Mouse (Mus musculus) right cerebral cortex, postnatal 36 days (tissue): ENCODE measurements around the gene B3gnt3.
A peak's percentile ranks its signal among the peaks of the same experiment; 100 is the strongest.
"Not testable (repeated sequence)": the region's sequence is repeated elsewhere in the genome, so short reads cannot be mapped to it uniquely, and the experiment has no call there.

ENCODE experiments used
- DNase-seq, 2 experiments: peaks; one replicate each; pipeline ENCODE4 v3.0.0; 2022; ENCODE audit warnings: low spot score in 2 of 2, mixed read lengths in 1 of 2

Gene B3gnt3

GRCm38 (mm10) chr8:71711574-71711973 lies 10.0 kb upstream of the B3gnt3 start:
- no peak for DNase-seq

DNA sequence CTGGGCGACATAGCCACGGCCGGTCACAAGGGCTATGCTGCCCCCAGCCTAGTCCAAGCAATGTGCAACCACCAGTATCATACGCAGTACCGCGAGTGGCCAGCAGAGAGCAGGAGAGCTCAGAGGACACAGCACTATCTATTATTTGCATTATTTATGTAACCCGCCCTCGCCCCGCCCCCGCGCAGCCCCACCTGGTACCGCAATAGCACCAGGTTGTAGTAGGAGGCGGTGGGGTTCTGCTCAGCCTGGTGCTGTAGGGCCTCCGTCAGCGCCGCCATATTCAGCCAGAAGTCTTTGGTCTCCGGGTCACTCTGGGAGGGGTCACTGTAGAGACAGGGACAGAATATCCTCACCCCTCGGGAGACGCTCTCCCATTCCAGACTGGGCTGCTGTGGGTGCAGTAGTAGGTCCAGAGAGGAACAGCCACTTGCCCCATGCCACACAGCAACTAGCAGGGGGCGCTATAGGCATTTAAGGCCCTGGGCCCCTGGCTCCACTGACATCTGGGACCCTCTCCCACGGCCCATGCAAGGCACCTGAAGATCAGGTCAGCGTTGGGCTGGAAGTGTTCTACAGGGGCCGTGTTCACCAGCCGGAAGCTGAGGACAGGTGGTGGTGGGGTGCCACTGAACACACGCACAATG lies 8.3 kb upstream of the B3gnt3 start:
- DNase-seq: peak; percentile 81 to 87

DNA sequence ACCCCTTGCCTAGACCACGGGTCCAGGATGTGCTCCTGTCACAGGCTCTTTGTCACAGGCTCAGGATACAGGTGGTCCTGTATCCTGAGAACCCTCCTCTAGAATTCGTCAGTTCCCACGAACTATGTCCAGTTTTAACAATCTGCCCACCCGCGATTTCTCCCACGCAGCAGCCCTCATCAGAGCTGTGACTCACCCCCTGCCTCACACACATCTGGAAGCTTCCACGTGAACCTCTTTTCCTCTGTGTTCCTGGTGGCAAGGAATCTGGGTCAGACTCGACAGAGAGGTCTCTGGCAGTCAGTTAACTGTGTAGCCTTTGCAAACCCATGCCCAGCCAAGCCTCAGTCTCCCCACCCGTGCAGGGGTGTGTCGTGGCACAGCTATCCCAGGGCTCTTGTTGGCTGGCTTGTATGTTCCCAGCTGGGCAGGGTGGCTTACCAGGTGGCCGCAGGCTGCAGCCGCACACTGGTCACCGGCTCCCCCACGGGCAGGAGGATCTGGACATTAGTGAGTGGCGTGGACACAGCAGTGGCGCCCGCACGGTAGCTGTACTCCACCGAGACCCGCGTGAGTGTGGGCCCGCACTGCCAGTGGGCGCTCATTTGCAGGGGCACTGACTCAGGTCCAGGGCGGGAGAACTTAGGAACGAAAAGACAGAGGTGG lies 7.7 kb upstream of the B3gnt3 start:
- DNase-seq: peak in 1 of 2 experiments; percentile 41

DNA sequence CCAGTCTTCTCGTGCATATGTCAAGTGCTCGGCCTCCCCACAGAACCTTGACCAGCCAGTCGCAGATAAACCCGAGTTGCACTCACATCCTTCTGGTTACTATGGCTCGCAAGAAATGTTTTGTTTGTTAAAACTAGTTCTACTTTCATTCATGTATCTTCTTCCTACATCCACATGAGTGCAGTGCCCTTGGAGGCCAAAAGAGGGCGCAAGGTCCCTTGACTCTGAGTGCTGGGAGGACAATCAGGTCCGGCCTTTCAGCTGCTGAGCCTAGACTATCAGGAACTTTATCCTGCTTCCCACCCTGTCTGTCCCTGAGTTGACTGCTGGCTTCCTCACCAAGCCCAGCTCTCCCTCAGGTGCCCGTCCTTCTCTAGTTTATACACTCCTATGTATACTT lies 6.3 kb upstream of the B3gnt3 start:
- DNase-seq: no peak

- not testable (repeated sequence) for DNase-seq
Observed at GRCm38 (mm10) chr8:71703400-71703799, 1.8 kb upstream of the B3gnt3 start.

GRCm38 (mm10) chr8:71702923-71703322 lies 1.3 kb upstream of the B3gnt3 start:
- no peak for DNase-seq

- no peak for DNase-seq
Observed at GRCm38 (mm10) chr8:71702087-71702432, 471 bp upstream of the B3gnt3 start.

- no peak for DNase-seq
Observed at GRCm38 (mm10) chr8:71700493-71701269, 908 bp downstream of the B3gnt3 start.

GRCm38 (mm10) chr8:71695456-71695855 lies 6.1 kb downstream of the B3gnt3 start:
- DNase-seq: not testable (repeated sequence)

DNA sequence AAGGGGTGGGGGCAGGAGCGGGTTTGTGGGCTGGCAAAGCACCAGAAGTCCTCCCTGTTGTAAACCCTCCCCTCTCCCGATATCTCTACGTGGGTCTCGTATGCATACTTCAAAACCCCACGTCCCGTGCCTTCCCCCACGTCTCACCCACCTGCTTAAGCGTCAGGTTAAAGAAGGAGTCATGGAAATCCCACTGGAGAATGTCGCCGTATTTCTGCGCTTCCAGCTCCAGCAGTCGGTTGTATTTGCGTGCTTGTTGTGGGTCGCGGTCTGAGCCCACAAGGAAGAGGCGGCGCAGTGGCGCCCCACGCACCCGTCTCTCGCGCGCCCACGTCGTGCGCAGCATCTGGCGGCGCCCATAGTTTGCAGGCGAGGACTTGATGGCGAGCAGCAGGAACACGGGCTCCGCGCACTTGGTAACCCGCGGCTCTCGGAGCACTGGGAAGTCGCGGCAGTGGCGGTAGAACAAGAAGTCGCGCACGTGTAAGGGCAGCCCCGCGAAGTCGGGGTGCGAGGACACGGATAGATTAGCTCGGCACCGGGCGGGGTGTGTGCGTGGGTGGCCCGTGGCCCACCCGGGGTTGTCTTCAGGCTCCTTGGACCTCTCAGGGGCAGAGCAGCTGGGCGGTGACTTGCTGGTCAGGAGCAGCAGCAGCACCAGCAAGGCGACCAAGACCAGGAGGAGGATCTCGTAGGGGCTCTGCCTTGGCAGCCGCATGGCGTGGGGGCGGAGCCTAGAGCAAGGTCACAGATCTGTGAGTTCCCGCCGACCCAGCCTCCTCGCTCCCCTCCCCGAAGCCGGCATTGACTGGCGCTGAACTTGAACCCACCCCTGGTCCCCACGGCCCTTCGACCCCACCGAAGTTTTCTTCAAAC lies 8.2 kb downstream of the B3gnt3 start:
- no peak for DNase-seq

- DNase-seq: no peak
Observed at GRCm38 (mm10) chr8:71692509-71692908, 9.1 kb downstream of the B3gnt3 start.

- DNase-seq: no peak
Observed at GRCm38 (mm10) chr8:71689028-71689427, 12.6 kb downstream of the B3gnt3 start, which contains the start of gene Insl3. Gene Insl3 (plus strand): TSS chr8:71689214.

- no peak for DNase-seq
Observed at GRCm38 (mm10) chr8:71687616-71688015, 14.0 kb downstream of the B3gnt3 start.

DNA sequence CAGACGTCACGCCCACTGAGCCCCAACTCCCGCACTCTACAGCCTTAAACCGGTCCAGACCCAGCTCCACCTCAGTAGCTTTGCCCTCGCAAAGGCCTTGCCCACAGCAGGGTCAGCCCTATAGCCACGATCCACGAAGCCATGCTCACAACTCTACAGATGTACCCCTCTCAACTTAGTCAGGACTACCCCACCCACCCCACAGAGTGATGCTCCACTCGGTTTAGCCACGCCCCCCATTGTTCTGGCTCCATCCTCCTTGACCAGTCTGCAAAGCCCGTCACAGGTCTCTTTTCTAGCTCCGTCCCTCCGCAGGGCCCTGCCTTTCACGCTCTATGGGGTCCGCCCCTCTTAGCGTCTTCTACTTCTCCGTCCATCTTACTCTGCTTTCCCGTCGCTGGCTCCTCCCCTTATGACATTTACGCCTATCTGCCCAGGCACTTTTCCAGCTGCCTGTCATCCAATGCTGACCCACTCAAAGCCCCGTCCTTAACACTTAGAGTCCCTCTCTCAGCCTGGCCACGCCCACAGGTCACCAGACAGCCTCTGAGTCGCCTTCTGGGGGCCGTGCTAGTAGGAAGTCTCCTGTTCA lies 15.3 kb downstream of the B3gnt3 start:
- DNase-seq: no peak

DNA sequence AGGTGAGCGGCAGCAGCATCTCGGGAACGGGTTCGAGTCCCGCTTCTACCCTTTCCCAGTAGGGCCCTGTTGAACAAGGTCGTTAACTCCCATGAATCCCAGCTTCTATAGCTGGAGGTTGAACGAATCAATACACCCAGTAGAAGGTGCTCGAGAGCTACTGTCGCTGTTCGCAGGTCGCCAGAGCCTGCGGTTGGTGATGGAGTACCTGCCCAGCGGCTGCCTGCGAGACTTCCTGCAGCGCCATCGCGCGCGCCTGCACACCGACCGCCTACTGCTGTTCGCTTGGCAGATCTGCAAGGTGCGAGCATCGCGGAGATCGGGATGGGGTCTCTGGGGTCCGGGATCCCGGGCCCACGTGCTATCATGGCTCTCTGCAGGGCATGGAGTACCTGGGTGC lies 16.0 kb downstream of the B3gnt3 start:
- no peak for DNase-seq

GRCm38 (mm10) chr8:71684701-71685100 lies 16.9 kb downstream of the B3gnt3 start:
- DNase-seq: no peak

DNA sequence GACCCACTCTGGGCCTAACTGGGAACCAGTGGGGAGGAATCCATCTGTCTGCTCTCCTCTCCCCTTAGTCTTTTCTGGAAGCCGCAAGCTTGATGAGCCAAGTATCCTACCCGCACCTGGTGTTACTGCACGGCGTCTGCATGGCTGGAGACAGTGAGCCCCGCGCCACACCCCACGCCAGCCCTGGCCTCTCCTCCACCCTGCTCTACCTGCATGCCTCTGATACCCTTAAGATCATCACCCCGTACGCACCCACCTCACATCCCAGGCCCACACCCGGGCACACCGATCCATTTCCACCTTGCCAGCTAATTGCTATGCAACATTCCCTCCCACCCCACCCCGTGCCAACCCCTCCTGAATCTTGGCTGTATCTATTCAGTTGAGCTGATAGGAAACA lies 18.8 kb downstream of the B3gnt3 start:
- DNase-seq: no peak

- no peak for DNase-seq
Observed at GRCm38 (mm10) chr8:71681369-71681915, 20.1 kb downstream of the B3gnt3 start.

- DNase-seq: no peak
Observed at GRCm38 (mm10) chr8:71680471-71680870, 21.1 kb downstream of the B3gnt3 start.

DNA sequence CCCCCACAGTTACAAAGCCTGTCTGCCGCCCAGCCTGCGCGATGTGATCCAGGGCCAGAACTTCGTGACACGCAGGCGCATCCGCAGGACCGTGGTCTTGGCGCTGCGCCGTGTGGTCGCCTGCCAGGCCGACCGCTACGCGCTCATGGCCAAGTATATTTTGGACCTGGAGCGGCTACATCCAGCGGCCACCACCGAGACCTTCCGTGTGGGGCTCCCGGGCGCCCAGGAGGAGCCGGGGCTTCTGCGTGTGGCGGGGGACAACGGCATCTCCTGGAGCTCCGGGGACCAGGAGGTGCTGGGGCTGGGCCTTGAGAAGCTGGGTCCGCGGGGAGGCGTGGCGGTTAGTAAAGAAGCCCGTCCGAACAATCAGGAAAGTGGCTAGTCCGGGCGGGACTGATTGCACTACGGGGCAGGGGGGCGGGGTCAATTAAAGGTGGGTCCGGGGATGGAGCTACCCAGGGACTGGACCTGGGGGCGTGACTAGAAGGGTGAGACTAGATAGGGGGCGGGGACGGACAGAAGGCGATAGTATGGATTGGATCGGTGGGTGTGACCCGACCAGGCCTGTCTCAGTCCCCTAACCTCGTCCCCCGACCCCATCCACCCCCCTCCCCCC lies 21.9 kb downstream of the B3gnt3 start:
- DNase-seq: no peak

DNA sequence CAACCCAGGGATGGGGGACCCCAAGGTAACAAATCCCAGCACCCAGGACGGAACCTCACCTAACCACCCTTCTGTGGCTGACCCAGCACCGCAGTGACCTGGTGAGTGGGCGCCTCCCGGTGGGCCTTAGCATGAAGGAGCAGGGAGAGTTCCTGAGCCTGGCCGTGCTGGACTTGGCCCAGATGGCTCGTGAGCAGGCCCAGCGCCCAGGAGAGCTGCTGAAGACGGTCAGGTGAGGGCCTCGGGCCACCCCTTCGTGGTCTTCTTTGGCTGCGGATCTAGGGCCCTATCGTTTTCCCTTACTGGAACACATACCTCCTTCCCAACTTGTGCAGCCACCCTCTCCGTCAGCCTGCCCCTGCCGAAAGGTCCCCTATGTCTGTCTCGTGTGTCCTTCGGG lies 22.5 kb downstream of the B3gnt3 start:
- no peak for DNase-seq
